In the genomic region with DNA sequence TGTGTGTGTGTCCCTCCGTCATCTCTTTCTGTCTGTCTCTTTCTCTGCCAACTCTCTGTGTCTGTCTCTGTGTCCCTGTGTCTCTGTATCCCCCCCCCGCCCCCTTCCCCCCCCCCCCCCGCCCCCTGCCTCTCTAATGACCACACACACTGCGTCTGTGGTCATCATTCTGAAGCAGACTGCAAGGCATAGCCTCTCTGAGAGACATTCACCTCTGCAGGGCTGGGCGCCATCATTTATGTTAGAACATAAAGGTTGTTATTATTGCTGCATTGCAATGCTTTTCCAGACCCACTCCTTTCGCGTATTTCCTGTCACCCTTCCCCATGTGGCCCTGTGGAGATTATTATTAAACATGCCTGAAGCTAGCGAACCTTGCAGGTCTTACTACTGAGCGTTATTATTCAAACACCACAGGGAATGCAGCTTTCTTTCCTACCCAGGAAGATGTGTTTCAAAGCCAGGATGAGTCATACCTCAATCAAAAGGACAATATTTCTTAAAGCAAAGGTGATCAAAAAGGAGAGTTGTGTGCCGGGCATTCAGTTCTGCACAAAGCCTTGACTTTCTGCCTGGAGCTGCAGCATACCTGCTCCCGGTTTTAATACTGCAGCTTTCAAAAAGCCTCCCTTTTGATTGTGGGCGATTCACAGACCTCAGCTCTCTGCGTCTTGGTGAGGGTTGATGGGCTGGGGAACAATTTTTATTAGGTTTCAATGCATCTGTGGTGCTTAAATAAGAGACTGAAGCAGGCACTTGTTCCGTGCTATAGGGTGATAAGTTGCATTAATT, we compare ENCODE assay signal across 16 mouse cellular contexts.
DNase-seq lines count a peak whose midpoint lies in the region; ATAC-seq and TF ChIP-seq lines count a peak whose summit lies in the region.
"Had no signal": no experiment of that assay in that cellular context is flagged by ENCODE, and none has a peak within 500 bp of the region (broad histone marks: within the 10 kb centered on the region; RNA-seq: fewer than 3 reads in every experiment).

No protein-coding gene starts in this region.

- H3K27me3 ChIP-seq in kidney, embryonic 15.5 days, result no peaks in the 10 kb centered on the region
- H3K27me3 ChIP-seq in limb, embryonic 14.5 days (ENCODE audit: control insufficient read depth, insufficient read depth, low read length), result no peaks in the 10 kb centered on the region
- H3K27me3 ChIP-seq in neural tube, embryonic 15.5 days (replicated peaks), result no peaks in the 10 kb centered on the region
- no peaks in the 10 kb centered on the region for H3K27me3 ChIP-seq in heart, embryonic 12.5 days (replicated peaks)
- H3K27me3 ChIP-seq: megakaryocyte, embryonic 14.5 days had no signal

- intact Hi-C loops in heart, postnatal 25 days (cut with DNase I), result no loop called here

- no peak for ATAC-seq in kidney, embryonic 15.5 days (replicated peaks; ENCODE audit: low FRiP score)
- ATAC-seq in limb, embryonic 14.5 days (ENCODE audit: low FRiP score, low read depth), result peak; percentile 49; the same call in 1 of the 2 replicates
- ATAC-seq in neural tube, embryonic 15.5 days (ENCODE audit: low FRiP score), result peak; percentile 57
- ATAC-seq in heart, embryonic 12.5 days (ENCODE audit: insufficient number of reproducible peaks, low FRiP score), result no peak
- ATAC-seq: CD4-positive, CD25-positive, alpha-beta regulatory T cell, adult 4 months had no signal

- H3K36me3 ChIP-seq in kidney, embryonic 15.5 days, result no peaks in the 10 kb centered on the region
- H3K36me3 ChIP-seq in limb, embryonic 14.5 days (ENCODE audit: control insufficient read depth, insufficient read depth, low read length), result no peaks in the 10 kb centered on the region
- no peaks in the 10 kb centered on the region for H3K36me3 ChIP-seq in neural tube, embryonic 15.5 days
- H3K36me3 ChIP-seq in heart, embryonic 12.5 days, result no peaks in the 10 kb centered on the region
- H3K36me3 ChIP-seq: embryonic facial prominence, embryonic 10.5 days had no signal

- H3K4me1 ChIP-seq in kidney, embryonic 15.5 days, result peaks cover 9% of the 10 kb centered on the region; the same call in 1 of the 2 replicates
- peaks cover 18% of the 10 kb centered on the region for H3K4me1 ChIP-seq in limb, embryonic 14.5 days (ENCODE audit: control insufficient read depth, insufficient read depth, low read length)
- peaks cover 19% of the 10 kb centered on the region for H3K4me1 ChIP-seq in neural tube, embryonic 15.5 days
- peaks cover 7% of the 10 kb centered on the region for H3K4me1 ChIP-seq in heart, embryonic 12.5 days (replicated peaks)
- H3K4me1 ChIP-seq: megakaryocyte, embryonic 14.5 days had no signal

- H3K9ac ChIP-seq in kidney, embryonic 15.5 days, result no peak overlapping the region
- H3K9ac ChIP-seq in limb, embryonic 14.5 days (ENCODE audit: low read depth, low read length, severe bottlenecking), result no peak overlapping the region; the same call in 1 of the 2 replicates
- H3K9ac ChIP-seq in neural tube, embryonic 15.5 days (replicated peaks), result no peak overlapping the region
- no peak overlapping the region for H3K9ac ChIP-seq in heart, embryonic 12.5 days
- H3K9ac ChIP-seq: liver, embryonic 14.5 days had no signal

- TF ChIP-seq POLR2A in limb, embryonic 14.5 days (IDR thresholded peaks at IDR 0.05; ENCODE audit: borderline replicate concordance, extremely low read depth, insufficient read depth, insufficient read length), result no peak

- H3K27ac ChIP-seq in kidney, embryonic 15.5 days, result no peak overlapping the region
- 0 out of 2 replicates have a peak overlapping the region, but pooled peaks have one; percentile 48 for H3K27ac ChIP-seq in limb, embryonic 14.5 days (replicated peaks; ENCODE audit: low read depth, low read length)
- peak overlapping the region; percentile 70 for H3K27ac ChIP-seq in neural tube, embryonic 15.5 days (replicated peaks)
- no peak overlapping the region for H3K27ac ChIP-seq in heart, embryonic 12.5 days (ENCODE audit: poor library complexity, severe bottlenecking)
- H3K27ac ChIP-seq: embryonic facial prominence, embryonic 10.5 days; liver, embryonic 14.5 days had no signal

- H3K9me3 ChIP-seq in kidney, embryonic 15.5 days (replicated peaks), result no peaks in the 10 kb centered on the region
- H3K9me3 ChIP-seq in limb, embryonic 14.5 days (ENCODE audit: control insufficient read depth, low read length), result no peaks in the 10 kb centered on the region
- no peaks in the 10 kb centered on the region for H3K9me3 ChIP-seq in neural tube, embryonic 15.5 days (replicated peaks)
- H3K9me3 ChIP-seq in heart, embryonic 12.5 days (replicated peaks), result no peaks in the 10 kb centered on the region
- H3K9me3 ChIP-seq: embryonic facial prominence, embryonic 10.5 days had no signal

- DNase-seq in kidney, adult 11 months, result no peak
- DNase-seq in forelimb bud, embryonic 11.5 days (ENCODE audit: low read depth, low spot score), result peak; percentile 27
- peak; percentile 45 for DNase-seq in limb, embryonic 14.5 days (ENCODE audit: low spot score)
- no peak for DNase-seq in lung, postnatal 25 days (ENCODE audit: low spot score)
- DNase-seq in heart, postnatal 25 days (ENCODE audit: low spot score), result no peak
- DNase-seq: adrenal gland, postnatal 10 days; cerebellum, adult 18-20 months; kidney, adult 9 months; thymus, postnatal 14 days had no signal

- H3K4me3 ChIP-seq in kidney, embryonic 15.5 days (replicated peaks), result no peak overlapping the region
- peak overlapping the region; percentile 8; the same call in 1 of the 2 replicates for H3K4me3 ChIP-seq in limb, embryonic 14.5 days (replicated peaks; ENCODE audit: low read length)
- H3K4me3 ChIP-seq in neural tube, embryonic 15.5 days (replicated peaks), result no peak overlapping the region
- no peak overlapping the region for H3K4me3 ChIP-seq in heart, embryonic 12.5 days
- H3K4me3 ChIP-seq: embryonic facial prominence, embryonic 10.5 days; megakaryocyte, embryonic 14.5 days had no signal

- 36% methylated on average over 10 of the region's 14 CpGs for WGBS in kidney, embryonic 15.5 days
- WGBS in limb, embryonic 14.5 days, result 16% methylated on average over 11 of the region's 14 CpGs
- 22% methylated on average over 11 of the region's 14 CpGs for WGBS in neural tube, embryonic 15.5 days
- whole genome bisulfite sequencing in heart, embryonic 12.5 days, result 68% methylated on average over 12 of the region's 14 CpGs

- 0 out of 2 replicates have a peak overlapping the region, but pooled peaks have one; percentile 12 for H3K4me2 ChIP-seq in kidney, embryonic 15.5 days
- H3K4me2 ChIP-seq in limb, embryonic 14.5 days (replicated peaks; ENCODE audit: low read depth, low read length, severe bottlenecking), result peak overlapping the region; percentile 31
- H3K4me2 ChIP-seq in neural tube, embryonic 15.5 days, result peak overlapping the region; percentile 27; the same call in 1 of the 2 replicates
- H3K4me2 ChIP-seq in heart, embryonic 12.5 days, result no peak overlapping the region

Comparison
In these comparisons a context has a peak if more than half of its experiments do, and no peak if none do; other contexts are left out.
1. ATAC-seq: peak in limb, embryonic 14.5 days (single experiment) and neural tube, embryonic 15.5 days (single experiment); none in kidney, embryonic 15.5 days (single experiment) and heart, embryonic 12.5 days (single experiment).
2. H3K27ac ChIP-seq: peak in limb, embryonic 14.5 days (single experiment) and neural tube, embryonic 15.5 days (single experiment); none in kidney, embryonic 15.5 days (single experiment) and heart, embryonic 12.5 days (single experiment).
3. DNase-seq: peak in forelimb bud, embryonic 11.5 days (single experiment) and limb, embryonic 14.5 days (single experiment); none in kidney, adult 11 months (single experiment), lung, postnatal 25 days (single experiment) and heart, postnatal 25 days (single experiment).